Mouse (Mus musculus) cortical plate, adult 2 months (tissue): ENCODE results near the gene 1700029P11Rik.

Experiments used
- CTCF ChIP-seq: fragments of 200-500 bp; IDR thresholded peaks from 2 replicates; pipeline ENCODE4 v1.5.1; 2011; ENCODE audit warnings: mild to moderate bottlenecking, control low read depth, low read length; ENCODE audit not compliant: insufficient read depth; ENCODE audit errors: extremely low read depth
- POLR2A ChIP-seq: fragments of 200-500 bp; IDR thresholded peaks from 2 replicates; pipeline ENCODE4 v1.6.1; 2011; ENCODE audit warnings: mild to moderate bottlenecking, low read length, control low read depth; ENCODE audit not compliant: insufficient read depth; ENCODE audit errors: extremely low read depth

GRCm38 (mm10) chr15:82015392-82016100 lies 35.2 kb downstream of the 1700029P11Rik start:
- no peak for TF ChIP-seq CTCF
- no peak for TF ChIP-seq POLR2A
